Mouse (Mus musculus) brain, adult 2 months (tissue): ENCODE data around the gene Rbsn.

Experiments
- DNase-seq: peaks from one replicate; pipeline ENCODE4 v3.0.0; 2011; ENCODE audit warnings: low read depth, low spot score

Rbsn gene

GRCm38 (mm10) chr6:92176450-92176849, 38.3 kb downstream of the Rbsn start:
- no peak for DNase-seq

GRCm38 (mm10) chr6:92162724-92163123, 52.0 kb downstream of the Rbsn start:
- no peak for DNase-seq

GRCm38 (mm10) chr6:92158801-92159200, 55.9 kb downstream of the Rbsn start:
- DNase-seq = peak; percentile 68

GRCm38 (mm10) chr6:92153774-92154173, 61.0 kb downstream of the Rbsn start:
- DNase-seq = no peak

GRCm38 (mm10) chr6:92145881-92146280, 68.8 kb downstream of the Rbsn start:
- no peak for DNase-seq
